Mouse (Mus musculus) adrenal gland, postnatal 14 days (tissue): ENCODE measurements around the gene Tcte2. TPM values are rescaled to one million over a fixed set of nuclear protein-coding genes. Genes with fewer than 3 reads are reported as not detected.
A peak's percentile ranks its signal among the peaks of the same experiment; 100 is the strongest.
"Not testable (repeated sequence)": the region's sequence is repeated elsewhere in the genome, so short reads cannot be mapped to it uniquely, and the experiment has no call there.

ENCODE experiments used
- DNase-seq: peaks from one replicate; pipeline ENCODE4 v3.0.0; 2021; ENCODE audit warnings: mixed read lengths
- long read RNA-seq, 2 experiments: library from polyadenylated mRNA; stranded (forward); transcript quantifications; one replicate each; pipeline ENCODE4 v2.0.0; 2021
- total RNA-seq: library from RNA; stranded (reverse); gene quantifications from 2 replicates; pipeline ENCODE4 v1.2.3, GENCODE M21; 2021

Gene Tcte2
- total RNA-seq: 2.5 and 3.3 TPM in 2 replicates
- long read RNA-seq, experiment 1: 0 reads
- long read RNA-seq, experiment 2: 0 reads

DNA sequence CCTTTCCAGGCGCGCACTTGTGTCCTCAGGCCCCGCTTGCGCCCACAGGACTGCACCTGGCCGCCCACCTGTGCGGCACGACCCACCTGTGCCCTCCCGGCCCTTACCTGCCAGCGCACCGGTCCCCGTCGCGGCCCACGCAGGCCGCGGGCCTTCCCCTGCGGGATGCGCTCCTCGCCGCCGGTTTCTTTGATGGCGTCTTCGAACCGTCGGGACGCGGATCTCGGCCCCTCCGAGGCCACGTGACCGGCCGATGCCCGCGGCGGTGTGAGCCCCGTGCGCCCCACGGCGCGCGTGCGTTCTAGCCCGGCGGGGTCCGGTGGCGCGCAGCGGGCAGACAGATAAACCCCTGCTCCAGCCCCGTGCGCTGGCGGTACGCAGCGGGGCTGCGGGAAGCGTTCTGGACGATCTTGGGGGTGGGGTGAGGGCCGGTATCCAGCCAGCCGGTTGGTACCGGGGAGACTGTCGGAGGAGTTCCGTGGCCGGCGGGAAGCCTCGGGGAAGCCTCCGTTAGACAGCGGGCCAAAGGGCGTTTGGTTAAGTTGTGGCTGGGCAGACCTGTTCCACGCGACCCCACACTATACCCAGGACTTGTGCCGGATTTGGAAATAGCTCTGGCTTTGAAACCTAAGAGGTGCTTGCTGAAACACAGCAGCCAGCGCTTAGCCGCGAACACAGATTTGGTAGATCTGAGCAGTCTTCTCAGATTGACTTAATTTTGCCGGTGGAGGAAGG lies at the start of gene Tcte2:
Tcte2 (minus strand) TSS at position 647 of the 735 bp plus-strand sequence.
- peak; percentile 65 for DNase-seq

GRCm38 (mm10) chr17:13806016-13806415 lies 44.4 kb upstream of the Tcte2 start:
- DNase-seq: peak; percentile 25

DNA sequence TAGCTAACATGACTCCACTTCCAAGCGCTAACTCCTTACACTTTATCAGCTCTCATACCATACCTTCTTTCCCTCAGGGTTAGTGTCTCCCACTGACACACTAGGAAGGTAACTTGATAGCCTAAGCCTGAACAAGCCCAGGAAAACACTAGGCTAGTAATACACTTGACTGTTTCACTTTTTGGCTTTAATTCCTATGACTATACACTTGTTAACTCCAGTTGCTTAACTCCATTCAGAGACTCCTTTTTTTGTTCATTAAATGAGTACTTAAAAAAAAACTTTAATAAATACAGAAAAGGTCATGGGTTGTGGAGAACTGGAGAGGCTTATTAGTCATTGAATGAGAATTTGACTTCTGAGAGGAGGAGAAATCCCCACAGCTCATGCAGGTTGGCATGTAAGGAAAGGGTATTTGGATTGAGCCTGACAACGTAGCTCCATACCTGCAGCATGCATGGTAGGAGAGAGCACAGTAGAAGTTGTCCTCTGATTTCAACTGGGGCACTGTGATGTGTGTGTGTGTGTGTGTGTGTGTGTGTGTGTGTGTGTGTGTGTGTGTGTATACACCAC lies 41.3 kb upstream of the Tcte2 start:
- DNase-seq: no peak

DNA sequence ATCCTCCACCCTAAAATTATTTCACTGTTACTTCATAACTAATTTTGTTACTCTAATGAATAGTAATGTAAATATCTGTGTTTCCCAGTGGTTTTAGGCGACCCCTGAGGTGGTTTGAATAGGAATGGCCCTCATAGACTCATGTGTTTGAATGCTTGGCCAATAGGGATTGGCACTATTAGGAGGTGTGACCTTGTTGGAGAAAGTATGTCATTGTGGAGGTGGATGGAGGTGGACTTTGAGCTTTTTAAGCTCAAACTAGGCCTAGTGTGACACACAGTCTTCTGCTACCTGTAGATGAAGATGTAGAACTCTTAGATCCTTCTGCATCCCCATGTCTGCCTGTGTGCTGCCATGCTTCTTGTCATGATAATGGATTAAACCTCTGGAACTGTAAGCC lies 36.1 kb upstream of the Tcte2 start:
- DNase-seq: no peak

DNA sequence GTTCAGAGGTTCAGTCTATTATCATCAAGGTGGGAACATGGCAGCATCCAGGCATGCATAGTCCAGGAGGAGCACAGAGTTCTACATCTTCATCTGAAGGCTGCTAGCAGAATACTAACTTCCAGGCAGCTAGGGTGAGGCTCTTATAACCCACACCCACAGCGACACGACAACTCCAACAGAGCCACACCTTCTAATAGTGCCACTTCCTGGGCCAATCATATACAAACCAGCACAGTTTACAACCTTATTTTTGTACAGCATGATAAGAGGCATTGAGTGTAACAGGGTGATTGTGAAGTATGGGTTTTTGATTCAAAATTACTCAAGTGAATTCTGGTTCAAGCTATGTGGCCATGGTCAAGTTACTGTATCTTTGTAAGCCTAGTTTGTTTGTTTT lies 28.4 kb upstream of the Tcte2 start:
- not testable (repeated sequence) for DNase-seq

GRCm38 (mm10) chr17:13783469-13783868 lies 21.8 kb upstream of the Tcte2 start:
- no peak for DNase-seq

DNA sequence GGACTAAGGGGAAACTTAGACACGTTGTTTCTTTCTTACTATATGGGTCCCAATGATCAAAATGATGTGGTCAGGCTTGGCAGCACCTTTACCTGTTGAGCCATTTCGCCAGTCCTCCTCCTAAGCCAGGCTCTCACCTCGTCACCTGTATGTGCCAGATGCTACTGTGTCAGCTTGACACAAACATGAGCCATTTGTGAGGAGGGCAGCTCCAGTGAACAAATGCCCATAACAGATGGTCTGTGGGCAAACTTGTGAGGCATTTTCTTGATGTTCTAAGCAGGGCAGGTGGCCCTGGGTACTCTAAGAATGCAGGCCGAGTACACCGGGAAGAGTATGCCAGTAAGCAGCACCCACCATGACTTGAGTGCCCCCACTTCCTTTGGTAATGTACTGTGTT lies 20.3 kb upstream of the Tcte2 start:
- no peak for DNase-seq

DNA sequence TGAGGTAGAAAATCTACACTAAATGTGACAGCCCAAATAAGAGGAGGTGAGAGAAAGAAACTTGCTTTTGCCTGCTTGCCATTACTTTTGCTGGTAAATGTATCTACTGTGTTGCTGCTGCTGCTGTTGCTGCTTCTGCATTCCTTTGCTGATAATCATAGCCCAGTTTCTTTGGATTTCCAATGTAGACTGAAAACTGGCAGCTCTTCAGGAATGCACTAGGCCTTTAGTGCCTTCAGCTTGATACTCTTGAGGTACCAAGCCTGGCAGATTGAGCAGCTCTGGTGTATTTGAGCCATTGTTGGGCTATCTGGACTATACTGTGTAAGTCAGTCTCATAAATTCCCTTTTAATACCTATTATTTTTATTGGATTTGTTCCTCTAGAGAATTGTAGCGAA lies 17.2 kb upstream of the Tcte2 start:
- no peak for DNase-seq

GRCm38 (mm10) chr17:13777676-13778075 lies 16.1 kb upstream of the Tcte2 start:
- DNase-seq: peak; percentile 9

DNA sequence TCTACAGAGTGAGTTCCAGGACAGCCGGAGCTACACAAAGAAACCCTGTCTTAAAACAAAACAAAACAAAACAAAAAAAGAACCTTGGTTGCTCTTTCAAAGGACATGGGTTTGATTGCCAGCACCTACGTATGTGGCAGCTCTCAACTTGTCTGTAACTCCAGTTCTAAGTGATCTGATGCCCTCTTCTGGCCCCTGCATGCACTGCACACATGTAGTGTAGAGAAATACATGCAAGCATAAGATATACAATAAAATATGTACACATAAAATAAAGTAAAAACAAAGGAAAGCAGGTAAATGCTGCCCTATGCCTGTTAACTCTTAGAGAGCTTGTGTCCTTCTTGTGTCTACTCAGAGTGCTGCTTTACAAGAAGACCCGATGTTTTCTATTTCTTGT lies 7.6 kb upstream of the Tcte2 start:
- DNase-seq: peak; percentile 35

DNA sequence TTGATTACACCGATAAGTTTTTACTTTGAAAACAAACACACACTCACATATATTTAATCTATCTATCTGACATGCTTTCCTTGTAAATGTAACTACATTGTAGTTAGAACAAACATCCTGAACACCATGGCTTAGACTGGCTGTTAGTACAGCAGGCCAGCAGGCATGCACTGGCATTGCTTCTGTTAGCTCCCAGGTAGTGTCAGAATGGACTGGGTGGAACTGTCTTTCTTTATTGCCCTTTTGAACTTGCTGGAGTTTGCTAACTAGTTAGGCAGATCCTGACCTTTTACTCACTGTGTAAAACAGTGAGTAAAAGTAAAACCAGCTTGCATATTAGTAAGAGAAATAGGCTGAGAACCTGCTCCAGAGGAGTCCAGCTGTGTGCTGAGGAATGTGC lies 6.9 kb upstream of the Tcte2 start:
- no peak for DNase-seq

GRCm38 (mm10) chr17:13764911-13765310 lies 3.3 kb upstream of the Tcte2 start:
- not testable (repeated sequence) for DNase-seq

DNA sequence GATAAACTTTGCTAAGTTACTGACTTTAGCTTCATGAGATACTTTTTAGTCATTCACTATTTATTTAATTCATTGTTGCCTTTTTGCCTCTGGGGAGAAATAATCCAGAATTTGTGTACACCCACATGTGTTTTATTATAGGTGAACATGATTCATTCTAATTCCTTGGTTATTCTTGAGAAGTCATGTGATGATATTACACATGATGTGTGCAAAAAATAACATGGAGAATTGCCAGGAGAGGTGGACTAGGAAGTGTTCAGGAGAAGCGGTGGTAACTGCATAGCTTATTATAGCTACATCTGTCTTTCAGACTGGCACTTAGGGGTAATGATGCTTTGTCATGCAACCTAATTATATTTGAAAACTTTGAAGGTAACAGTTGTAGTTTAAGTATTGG lies 2.2 kb upstream of the Tcte2 start:
- DNase-seq: no peak

- DNase-seq: no peak
Observed at GRCm38 (mm10) chr17:13760675-13761178, 898 bp downstream of the Tcte2 start.

GRCm38 (mm10) chr17:13759853-13760627 lies 1.6 kb downstream of the Tcte2 start, which contains the start of gene Afdn:
Afdn (plus strand) TSS chr17:13760539.
- peak; percentile 90 for DNase-seq

GRCm38 (mm10) chr17:13759156-13759852 lies 2.3 kb downstream of the Tcte2 start:
- peak; percentile 42 for DNase-seq

DNA sequence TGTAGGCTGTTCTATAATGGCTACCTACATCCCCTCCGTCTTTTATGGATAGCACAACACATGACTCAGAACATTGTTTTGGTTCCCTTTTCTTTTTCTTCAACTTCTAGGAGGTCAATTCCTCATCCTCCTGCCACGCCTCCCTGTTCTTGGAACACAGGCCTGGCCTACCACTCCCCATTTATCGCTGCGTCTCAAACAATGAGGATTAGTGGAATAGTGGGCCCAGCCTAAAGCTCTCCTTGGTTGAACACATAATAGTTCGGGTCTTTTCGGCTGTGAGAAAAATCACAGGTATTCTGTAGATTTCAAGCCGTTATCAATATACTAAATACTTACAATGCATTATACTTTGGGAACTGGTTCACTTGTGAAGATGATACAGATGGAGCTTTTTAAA lies 3.0 kb downstream of the Tcte2 start:
- DNase-seq: no peak

- no peak for DNase-seq
Observed at GRCm38 (mm10) chr17:13754940-13755339, 6.7 kb downstream of the Tcte2 start.

DNA sequence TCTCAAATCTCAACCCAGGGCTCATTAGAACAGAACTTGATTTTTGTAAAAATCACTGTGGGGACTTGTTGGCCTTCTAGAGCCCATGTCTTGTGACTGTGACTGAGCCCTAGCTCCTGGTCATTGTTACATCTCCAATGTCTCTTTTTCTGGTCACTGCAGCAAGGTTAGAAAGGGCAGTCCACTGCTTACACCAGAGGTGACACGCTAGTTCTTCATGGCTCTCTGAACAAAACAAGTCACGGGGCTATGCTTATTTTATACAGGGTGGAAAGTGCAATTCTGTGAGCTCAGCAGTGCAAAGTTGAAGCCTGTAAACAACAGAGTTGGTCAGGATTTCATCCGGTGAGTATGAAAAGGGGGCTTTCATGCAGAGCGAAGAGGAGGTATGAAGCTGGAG lies 7.7 kb downstream of the Tcte2 start:
- no peak for DNase-seq

- no peak for DNase-seq
Observed at GRCm38 (mm10) chr17:13749027-13749426, 12.6 kb downstream of the Tcte2 start.

- no peak for DNase-seq
Observed at GRCm38 (mm10) chr17:13747681-13748080, 13.9 kb downstream of the Tcte2 start.

- DNase-seq: no peak
Observed at GRCm38 (mm10) chr17:13746330-13746729, 15.3 kb downstream of the Tcte2 start.
